Mouse (Mus musculus) T-helper 2 cell (primary cell): ENCODE measurements around the gene Rsad1.

Experiments used
- in situ Hi-C: fragments of 300-600 bp; cut with MboI, MseI; formaldehyde crosslinking; loops from one replicate; pipeline ENCODE4 v1.15.1; 2025; ENCODE audit warnings: high pct_unique_total_duplicates

Gene Rsad1

DNA sequence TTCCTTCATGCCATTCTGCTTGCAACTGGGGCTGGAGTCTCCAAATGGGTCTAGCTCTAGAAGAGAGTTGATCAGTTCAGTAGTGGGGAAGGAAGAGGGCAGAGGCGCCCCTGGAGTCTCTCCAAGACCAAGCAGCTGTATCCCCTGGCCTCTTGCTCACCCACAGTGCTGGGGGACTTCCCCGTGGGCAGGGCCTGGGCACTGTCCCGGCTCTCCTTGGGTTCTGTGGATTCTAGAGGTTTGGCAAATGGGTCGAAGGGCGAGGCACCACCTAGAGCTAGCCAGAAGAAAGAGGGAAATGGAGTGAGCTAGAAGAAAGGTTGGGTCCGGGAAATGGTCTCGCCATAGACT is 57.3 kb downstream of the Rsad1 start:
- in situ Hi-C loops: loop anchor here (5.0 to 10.0 kb wide), 2 partner anchors 144 to 247 kb away; partner anchors contain the start of gene Wfikkn2

DNA sequence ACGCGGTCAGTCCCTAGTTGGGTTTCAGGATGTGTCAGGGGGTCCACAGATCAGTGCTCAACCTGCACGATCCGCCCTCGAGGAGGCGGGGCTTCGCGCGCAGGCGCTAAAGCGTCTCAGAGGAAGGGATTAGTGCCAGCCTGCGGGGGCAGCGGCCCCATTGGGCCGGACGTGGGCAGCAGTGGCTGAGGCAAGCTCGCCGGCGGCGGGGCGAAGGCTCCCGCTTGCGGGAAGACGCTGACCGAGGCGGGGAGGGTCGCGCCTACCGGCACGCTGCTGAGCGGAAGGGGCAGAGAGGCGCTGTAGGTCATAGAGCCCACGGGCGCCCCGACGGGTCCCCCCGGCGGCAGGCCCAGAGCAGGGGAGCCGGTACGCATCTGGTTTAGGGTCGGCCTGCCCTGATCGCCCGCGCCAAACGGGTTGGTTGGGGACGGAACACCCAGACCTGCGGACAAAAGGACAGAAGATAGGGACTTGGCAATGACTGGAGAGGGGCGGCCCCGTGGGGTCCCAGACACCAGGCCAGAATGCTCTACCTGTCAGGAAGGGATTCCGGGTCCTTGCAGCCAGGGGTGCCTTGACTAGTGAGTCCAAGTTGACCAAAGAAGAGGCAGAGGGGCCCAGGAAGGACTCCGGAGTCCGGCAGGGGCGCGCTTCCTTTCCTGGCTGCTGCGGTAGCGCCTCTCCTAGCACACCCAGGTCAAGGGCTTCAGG is 57.9 kb downstream of the Rsad1 start:
- in situ Hi-C loops: loop anchor here (5.0 to 10.0 kb wide), 2 partner anchors 144 to 246 kb away; partner anchors contain the start of gene Wfikkn2
